Mouse (Mus musculus) cortical plate, adult 2 months (tissue): ENCODE results near the gene Rabggta. TPM values are rescaled to one million over a fixed set of nuclear protein-coding genes. Genes with fewer than 3 reads are reported as not detected.

ENCODE experiments used
- H3K27ac ChIP-seq: fragments of 200-500 bp; 2 replicates; pipeline ENCODE4 v1.5.1; 2012; ENCODE audit warnings: low read length, control low read depth, inconsistent platforms; ENCODE audit not compliant: insufficient read depth
- H3K4me1 ChIP-seq: fragments of 200-500 bp; 2 replicates; pipeline ENCODE4 v1.6.1; 2011; ENCODE audit warnings: low read length; ENCODE audit not compliant: control insufficient read depth, insufficient read depth
- H3K4me3 ChIP-seq: fragments of 200-500 bp; 2 replicates; pipeline ENCODE4 v1.5.1; 2011; ENCODE audit warnings: mild to moderate bottlenecking, low read length, control low read depth; ENCODE audit not compliant: insufficient read depth
- CTCF ChIP-seq: fragments of 200-500 bp; IDR thresholded peaks from 2 replicates; pipeline ENCODE4 v1.5.1; 2011; ENCODE audit warnings: mild to moderate bottlenecking, control low read depth, low read length; ENCODE audit not compliant: insufficient read depth; ENCODE audit errors: extremely low read depth
- POLR2A ChIP-seq: fragments of 200-500 bp; IDR thresholded peaks from 2 replicates; pipeline ENCODE4 v1.6.1; 2011; ENCODE audit warnings: mild to moderate bottlenecking, low read length, control low read depth; ENCODE audit not compliant: insufficient read depth; ENCODE audit errors: extremely low read depth
- polyA plus RNA-seq: library from polyadenylated mRNA; depleted of rRNA; stranded (reverse); fragments of >200 nt; gene quantifications from 2 replicates; pipeline ENCODE4 v1.2.3, GENCODE M21; 2012; rRNA removed

Gene Rabggta
- polyA plus RNA-seq, 1 experiment: 67.9 TPM

DNA sequence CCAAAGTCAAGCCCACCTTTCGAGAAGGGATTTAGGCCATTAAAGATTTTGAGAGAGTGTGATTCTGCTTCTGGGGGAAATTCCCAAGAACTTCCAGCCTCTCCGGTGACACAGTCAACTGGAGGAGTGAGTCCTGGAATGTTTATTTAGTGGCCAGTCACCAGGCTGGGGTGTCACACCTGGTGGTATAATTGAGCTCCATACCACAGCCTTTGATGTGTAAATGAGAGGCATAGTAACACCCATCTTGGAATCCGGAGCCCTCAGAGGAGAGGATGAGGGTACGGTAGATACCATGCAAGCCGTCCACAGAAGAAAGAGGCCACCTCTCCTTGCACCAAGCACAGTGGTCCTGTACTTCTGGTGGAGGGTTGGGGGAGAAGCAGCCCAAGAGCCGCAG is 19.3 kb downstream of the Rabggta start:
- TF ChIP-seq POLR2A (no peak), CTCF (no peak)
- Histone ChIP-seq H3K27ac (no peak overlapping the region), H3K4me1 (no peaks in the 10 kb centered on the region), H3K4me3 (no peak overlapping the region)

DNA sequence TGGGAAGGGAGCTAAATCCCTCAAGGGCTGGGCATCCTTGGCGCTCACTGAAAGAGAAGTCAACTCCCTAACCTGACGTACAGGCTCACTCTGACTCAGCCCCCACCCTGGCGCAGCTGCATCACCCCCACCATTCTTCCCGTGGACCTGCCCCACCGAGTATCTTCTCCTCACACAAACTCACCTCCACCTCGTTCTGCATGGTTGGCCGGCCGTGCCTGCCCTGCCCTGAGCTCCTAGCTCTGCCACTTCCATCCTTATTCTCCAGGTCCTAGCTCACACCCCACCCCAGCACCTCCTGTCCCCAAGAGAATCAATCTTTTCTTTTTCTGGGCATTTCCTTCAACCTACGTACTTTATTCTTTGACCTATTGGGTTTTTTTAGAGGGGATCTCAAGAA is 20.9 kb downstream of the Rabggta start:
- H3K27ac ChIP-seq: no peak overlapping the region
- H3K4me3 ChIP-seq: no peak overlapping the region
- H3K4me1 ChIP-seq: no peaks in the 10 kb centered on the region
- TF ChIP-seq CTCF: no peak
- TF ChIP-seq POLR2A: no peak

DNA sequence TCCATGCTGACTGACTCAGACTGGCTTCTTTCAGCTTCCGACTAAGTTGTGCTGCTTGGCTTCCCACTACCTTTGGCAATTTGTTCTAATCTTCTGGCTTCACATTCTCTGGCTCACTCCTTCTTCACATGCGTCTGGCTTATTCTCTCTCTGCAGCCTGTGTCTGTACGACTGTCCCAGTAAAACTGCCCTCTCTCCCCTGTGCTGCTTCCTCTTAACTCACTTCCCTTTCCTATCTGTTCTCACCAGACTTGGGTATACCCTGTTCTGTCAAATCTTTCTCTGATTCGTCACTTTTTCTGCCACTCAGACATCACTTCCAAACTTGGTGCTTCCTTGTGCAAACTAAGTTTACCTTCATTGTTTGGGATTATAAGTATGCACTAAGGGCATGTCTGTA is 24.8 kb downstream of the Rabggta start:
- no peak overlapping the region for H3K27ac ChIP-seq
- H3K4me1 ChIP-seq: no peaks in the 10 kb centered on the region; the same call in 1 of the 2 replicates
- no peak for TF ChIP-seq CTCF
- no peak for TF ChIP-seq POLR2A

DNA sequence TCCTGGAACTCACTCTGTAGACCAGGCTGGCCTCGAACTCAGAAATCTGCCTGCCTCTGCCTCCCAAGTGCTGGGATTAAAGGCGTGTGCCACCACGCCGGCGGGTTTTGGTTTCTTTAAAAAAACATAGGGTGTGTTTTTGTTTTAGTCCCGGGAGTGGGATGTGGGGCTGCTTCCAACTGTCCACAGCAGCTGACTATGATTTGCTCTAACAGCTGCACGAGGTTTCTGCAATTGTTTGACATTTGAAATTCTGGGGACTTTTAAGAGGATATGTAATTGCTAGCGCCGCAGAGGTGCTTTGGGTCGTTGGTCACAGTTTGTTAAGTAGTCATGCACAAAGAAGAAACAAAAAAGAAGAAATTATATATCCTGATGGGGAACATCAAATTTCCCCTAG is 32.6 kb downstream of the Rabggta start:
- no peak overlapping the region for H3K4me3 ChIP-seq
- no peak overlapping the region for H3K27ac ChIP-seq
- H3K4me1 ChIP-seq: no peaks in the 10 kb centered on the region; the same call in 1 of the 2 replicates
- TF ChIP-seq POLR2A (no peak), CTCF (no peak)

More for the DNA sequence above, 24.8 kb downstream of the Rabggta start:
- H3K4me3 ChIP-seq: no peak overlapping the region

DNA sequence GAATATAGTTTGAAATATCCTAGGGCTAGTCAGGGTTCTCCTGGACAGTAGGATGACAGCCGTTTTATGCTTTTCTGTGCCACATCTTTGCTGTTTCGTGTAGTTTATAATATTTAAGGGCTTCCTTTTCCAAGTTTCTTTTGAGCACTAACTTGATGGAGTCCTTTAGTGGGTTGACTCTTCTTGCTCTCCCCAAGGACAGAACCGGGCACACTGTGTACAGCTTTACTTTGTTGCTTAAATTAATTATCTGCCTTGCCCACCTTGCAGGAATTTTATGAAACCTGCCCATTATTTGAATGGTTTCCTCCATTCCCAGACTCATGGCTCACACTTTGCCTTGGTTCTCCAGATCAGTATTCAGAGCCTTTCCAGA is 40.0 kb downstream of the Rabggta start:
- Histone ChIP-seq H3K4me3 (peak overlapping the region; percentile 48), H3K27ac (no peak overlapping the region), H3K4me1 (no peaks in the 10 kb centered on the region)
- no peak for TF ChIP-seq CTCF
- TF ChIP-seq POLR2A: no peak

DNA sequence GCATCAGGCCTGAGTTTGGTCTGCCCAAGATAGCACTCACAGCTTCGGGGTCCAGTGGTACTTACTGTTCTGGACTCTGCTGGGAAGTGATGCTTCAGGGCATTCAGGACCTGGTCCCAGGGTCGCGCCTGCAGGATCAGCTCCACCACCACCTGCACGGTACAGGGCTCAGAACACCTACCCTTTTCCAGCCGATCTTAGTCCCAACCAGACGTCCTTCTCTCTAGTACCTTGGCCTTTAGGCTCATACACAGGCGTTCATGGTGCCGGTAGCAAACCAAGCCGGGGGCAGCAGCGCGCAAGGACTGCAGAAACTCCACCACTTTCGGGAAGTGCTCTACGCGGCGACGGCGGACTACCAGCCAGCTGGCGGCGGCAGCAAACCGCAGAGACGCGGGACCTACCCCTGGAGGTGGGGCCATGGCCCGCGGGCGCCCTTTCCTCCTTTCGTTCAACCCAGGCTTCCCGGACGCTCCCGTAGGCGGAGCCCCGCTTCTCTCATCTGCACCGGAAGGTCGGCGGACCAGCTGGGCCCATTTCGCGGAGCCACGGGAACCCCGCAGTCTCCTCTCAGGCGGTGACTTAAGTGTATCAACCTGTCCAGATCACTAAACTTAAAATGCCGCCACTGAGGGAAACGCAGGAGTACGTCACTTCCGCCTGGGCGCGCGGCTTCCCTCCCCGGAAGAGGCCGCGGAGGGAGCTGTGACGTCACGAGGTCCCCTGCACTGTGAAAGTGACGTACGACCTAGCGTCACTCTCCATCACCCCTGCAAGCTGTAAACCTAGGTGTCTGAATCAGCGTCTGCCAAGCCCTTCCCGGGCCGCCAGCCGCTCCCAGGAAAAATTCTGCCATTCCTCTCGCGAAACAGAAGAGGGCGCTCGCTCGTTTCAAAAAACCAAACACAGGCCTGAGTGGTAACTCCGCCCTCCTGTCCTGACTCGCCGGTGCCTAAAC is 40.6 kb downstream of the Rabggta start, which contains the start of gene Tinf2:
Gene Tinf2 (minus strand): TSS at position 661 of the 958 bp plus-strand sequence.
- TF ChIP-seq POLR2A (no peak), CTCF (peak; percentile 74)
- Histone ChIP-seq H3K4me3 (peak within 1 kb of the TSS; percentile 48), H3K4me1 (no peaks in the 10 kb centered on the region), H3K27ac (no peak within 1 kb of the TSS)

DNA sequence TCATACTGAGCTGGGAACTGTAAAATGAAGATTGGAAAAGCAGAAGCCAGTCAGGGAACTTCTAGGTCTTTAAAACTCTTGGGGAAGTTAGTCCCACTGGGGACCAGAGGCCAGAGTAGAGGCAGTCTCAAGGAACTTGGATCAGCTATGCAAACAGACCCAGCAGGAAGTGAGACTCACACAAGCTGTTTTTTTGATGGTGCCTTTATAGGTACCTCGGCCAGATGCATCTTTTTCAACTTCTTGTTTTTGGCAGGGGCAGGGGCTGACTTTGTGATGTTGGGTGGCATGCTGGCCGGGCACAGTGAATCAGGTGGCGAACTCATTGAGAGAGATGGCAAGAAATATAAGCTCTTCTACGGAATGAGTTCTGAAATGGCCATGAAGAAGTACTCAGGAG is 44.4 kb downstream of the Rabggta start:
- no peak overlapping the region for H3K27ac ChIP-seq
- TF ChIP-seq CTCF (no peak), POLR2A (no peak)
- no peak overlapping the region for H3K4me3 ChIP-seq
- H3K4me1 ChIP-seq: 0 out of 2 replicates have a peak, but pooled peaks cover 2% of the 10 kb centered on the region

DNA sequence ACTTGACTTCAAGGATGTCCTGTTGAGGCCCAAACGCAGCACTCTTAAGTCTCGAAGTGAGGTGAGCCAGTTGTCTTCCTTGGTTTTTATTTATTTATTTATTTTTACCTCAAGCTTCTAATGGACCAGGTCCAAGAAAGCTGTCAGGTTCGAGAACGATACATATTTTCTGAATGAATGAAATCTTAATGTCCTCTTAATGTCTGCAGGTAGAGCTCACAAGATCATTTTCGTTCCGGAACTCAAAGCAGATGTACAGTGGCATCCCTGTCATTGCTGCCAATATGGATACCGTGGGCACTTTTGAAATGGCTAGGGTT is 49.4 kb downstream of the Rabggta start:
- Histone ChIP-seq H3K4me1 (0 out of 2 replicates have a peak, but pooled peaks cover 4% of the 10 kb centered on the region), H3K4me3 (peak overlapping the region; percentile 69; the same call in 1 of the 2 replicates), H3K27ac (no peak overlapping the region)
- TF ChIP-seq POLR2A: no peak
- no peak for TF ChIP-seq CTCF

DNA sequence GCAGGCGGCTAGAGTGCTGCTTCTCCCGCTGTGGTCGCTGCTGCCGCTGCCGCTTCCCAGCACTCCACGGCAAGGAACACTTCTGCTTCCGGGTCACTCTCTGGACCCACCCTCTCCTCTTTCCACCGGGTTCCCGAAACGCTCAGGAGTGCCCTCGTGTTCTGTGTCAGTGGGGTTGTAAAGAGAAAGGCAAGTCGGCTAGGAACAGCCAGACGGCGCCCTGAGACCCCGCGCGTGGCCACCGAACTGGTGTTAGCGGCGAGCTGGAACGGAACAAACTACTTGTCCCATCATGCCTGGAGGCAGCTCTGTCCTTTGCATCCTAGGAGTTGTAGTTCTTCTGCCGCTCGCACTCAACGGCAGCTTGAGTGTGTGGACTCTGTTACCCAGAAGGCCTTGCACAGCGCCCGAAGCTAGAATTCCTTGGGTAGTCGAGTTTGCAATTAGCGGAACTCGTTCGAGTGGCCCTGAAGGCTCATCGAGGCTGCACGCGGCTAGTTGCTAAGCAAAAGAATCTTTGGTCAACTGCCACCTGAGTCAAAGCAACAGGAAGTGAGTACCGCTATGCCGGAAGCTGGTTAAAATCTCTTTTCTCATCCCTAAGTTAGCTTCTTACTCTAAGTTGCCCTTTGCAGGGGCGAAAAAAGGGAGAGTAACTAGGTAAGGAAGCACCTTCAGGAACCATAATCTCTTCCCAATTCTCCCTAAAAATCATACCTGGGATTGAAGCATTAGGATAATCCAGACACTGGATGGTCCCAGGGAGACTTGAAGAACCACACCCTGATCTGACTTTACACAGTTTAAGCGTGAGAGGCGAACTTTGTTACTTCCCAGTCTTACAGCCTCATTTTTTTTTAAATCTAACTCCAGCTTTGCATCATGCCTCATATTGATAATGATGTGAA is 50.0 kb downstream of the Rabggta start, which contains the start of the genes Gmpr2 and Nedd8:
Gene Gmpr2 (plus strand): TSS at position 109 of the 908 bp plus-strand sequence.
Gene Nedd8 (minus strand): TSS at position 292 of the 908 bp plus-strand sequence.
- H3K4me3 ChIP-seq: peak within 1 kb of the TSS; percentile 69
- TF ChIP-seq POLR2A: peak; percentile 70
- TF ChIP-seq CTCF: no peak
- 0 out of 2 replicates have a peak, but pooled peaks cover 4% of the 10 kb centered on the region for H3K4me1 ChIP-seq
- peak within 1 kb of the TSS; percentile 72; the same call in 1 of the 2 replicates for H3K27ac ChIP-seq

DNA sequence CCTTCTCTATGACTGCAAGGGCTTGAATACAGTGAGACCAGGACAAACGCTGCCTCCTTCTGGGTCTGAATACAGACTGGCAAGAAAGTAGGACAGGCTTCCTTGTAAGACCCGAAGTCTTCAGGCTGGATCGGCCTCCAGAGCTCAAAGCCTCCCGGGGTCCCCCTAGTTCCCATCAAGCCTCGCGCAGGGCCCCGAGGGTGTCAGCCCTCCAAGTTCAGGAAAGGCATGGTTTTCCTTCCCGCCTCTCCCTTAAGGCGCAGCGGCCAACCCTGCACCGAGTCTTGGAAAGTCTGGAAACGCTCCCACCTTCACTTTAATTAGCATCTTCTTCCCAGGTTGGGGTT is 50.6 kb downstream of the Rabggta start:
- Histone ChIP-seq H3K4me3 (peak overlapping the region; percentile 69), H3K4me1 (0 out of 2 replicates have a peak, but pooled peaks cover 4% of the 10 kb centered on the region), H3K27ac (0 out of 2 replicates have a peak overlapping the region, but pooled peaks have one; percentile 72)
- TF ChIP-seq CTCF: no peak
- TF ChIP-seq POLR2A: no peak

Other genes starting within 250 kb of the Rabggta start
- 14.3 and 16.0 TPM in 2 replicates for gene Dhrs4, start 243.5 kb downstream of the Rabggta start, polyA plus RNA-seq
- gene Carmil3, start 231.6 kb downstream of the Rabggta start, polyA plus RNA-seq: 56.0 and 63.7 TPM in 2 replicates
- gene Cpne6, start 211.8 kb downstream of the Rabggta start, polyA plus RNA-seq: 195 and 268 TPM in 2 replicates
- gene Nrl, start 197.3 kb downstream of the Rabggta start, polyA plus RNA-seq: 0.21 and 0.66 TPM in 2 replicates
- gene Pck2, start 182.0 kb downstream of the Rabggta start, polyA plus RNA-seq: 27.2 and 35.7 TPM in 2 replicates
- gene Dcaf11, start 162.3 kb downstream of the Rabggta start, polyA plus RNA-seq: 94.6 and 110 TPM in 2 replicates
- gene A730061H03Rik, start 161.9 kb downstream of the Rabggta start, polyA plus RNA-seq: 0.86 and 1.7 TPM in 2 replicates
- not detected in 2 replicates for gene Fitm1, start 146.6 kb downstream of the Rabggta start, polyA plus RNA-seq
- gene Psme1, start 144.1 kb downstream of the Rabggta start, polyA plus RNA-seq: 50.2 and 61.4 TPM in 2 replicates
- 51.9 and 55.3 TPM in 2 replicates for gene Emc9, start 137.0 kb downstream of the Rabggta start, polyA plus RNA-seq
- gene Psme2, start 131.2 kb downstream of the Rabggta start, polyA plus RNA-seq: 37.3 and 44.5 TPM in 2 replicates
- gene Rnf31, start 130.6 kb downstream of the Rabggta start, polyA plus RNA-seq: 22.5 and 24.7 TPM in 2 replicates
- 18.2 and 21.2 TPM in 2 replicates for gene Irf9, start 118.7 kb downstream of the Rabggta start, polyA plus RNA-seq
- 5.0 and 5.8 TPM in 2 replicates for gene Rec8, start 104.2 kb downstream of the Rabggta start, polyA plus RNA-seq
- 152 and 165 TPM in 2 replicates for gene Ipo4, start 86.3 kb downstream of the Rabggta start, polyA plus RNA-seq
- 6.5 and 6.6 TPM in 2 replicates for gene Gm49378, start 84.4 kb downstream of the Rabggta start, polyA plus RNA-seq
- 30.8 and 33.7 TPM in 2 replicates for gene Tm9sf1, start 78.5 kb downstream of the Rabggta start, polyA plus RNA-seq
- 0.79 and 1.0 TPM in 2 replicates for gene Tssk4, start 72.1 kb downstream of the Rabggta start, polyA plus RNA-seq
- 46.8 and 47.9 TPM in 2 replicates for gene Mdp1, start 61.8 kb downstream of the Rabggta start, polyA plus RNA-seq
- 31.4 and 35.1 TPM in 2 replicates for gene Gmpr2, start 50.3 kb downstream of the Rabggta start, polyA plus RNA-seq
- 346 and 353 TPM in 2 replicates for gene Nedd8, start 50.1 kb downstream of the Rabggta start, polyA plus RNA-seq
- gene Tinf2, start 40.4 kb downstream of the Rabggta start, polyA plus RNA-seq: 16.1 and 18.7 TPM in 2 replicates
- gene Tgm1, start 8.3 kb downstream of the Rabggta start, polyA plus RNA-seq: 0.04 and 0.08 TPM in 2 replicates
- gene Dhrs1, start 23.4 kb upstream of the Rabggta start, polyA plus RNA-seq: 117 TPM in 2 replicates
- gene Nop9, start 23.4 kb upstream of the Rabggta start, polyA plus RNA-seq: 9.1 and 9.2 TPM in 2 replicates
- gene Cideb, start 36.2 kb upstream of the Rabggta start, polyA plus RNA-seq: 16.9 and 18.2 TPM in 2 replicates
- 0.15 and 0.17 TPM in 2 replicates for gene Ltb4r2, start 39.2 kb upstream of the Rabggta start, polyA plus RNA-seq
- 0.25 and 0.45 TPM in 2 replicates for gene Ltb4r1, start 43.7 kb upstream of the Rabggta start, polyA plus RNA-seq
- gene Adcy4, start 61.8 kb upstream of the Rabggta start, polyA plus RNA-seq: 3.4 and 4.4 TPM in 2 replicates
- gene Ripk3, start 66.6 kb upstream of the Rabggta start, polyA plus RNA-seq: 0.66 and 1.0 TPM in 2 replicates
- 1.8 and 2.0 TPM in 2 replicates for gene Nfatc4, start 100.9 kb upstream of the Rabggta start, polyA plus RNA-seq
- gene Nynrin, start 131.7 kb upstream of the Rabggta start, polyA plus RNA-seq: 2.6 and 2.8 TPM in 2 replicates
- 0.42 and 0.68 TPM in 2 replicates for gene Cbln3, start 162.1 kb upstream of the Rabggta start, polyA plus RNA-seq
- 11.4 TPM in 2 replicates for gene Khnyn, start 162.7 kb upstream of the Rabggta start, polyA plus RNA-seq
- 147 and 150 TPM in 2 replicates for gene Sdr39u1, start 178.0 kb upstream of the Rabggta start, polyA plus RNA-seq
- 0.13 and 0.25 TPM in 2 replicates for gene Cma1, start 222.4 kb upstream of the Rabggta start, polyA plus RNA-seq
- gene Cma2, start 228.7 kb upstream of the Rabggta start, polyA plus RNA-seq: not detected in 2 replicates